Mouse (Mus musculus) neural tube, embryonic 13.5 days (tissue): ENCODE measurements around the gene Vpreb3. TPM values are rescaled to one million over a fixed set of nuclear protein-coding genes. Genes with fewer than 3 reads are reported as not detected.
"Not testable (repeated sequence)": the region's sequence is repeated elsewhere in the genome, so short reads cannot be mapped to it uniquely, and the experiment has no call there.

Source experiments
- ATAC-seq: fragments of 200-750 bp; cut with Nextera tagmentation; 2 replicates; pipeline ENCODE4 v1.8.0; 2017; ENCODE audit warnings: low read depth, mild to moderate bottlenecking, moderate TSS enrichment, moderate library complexity
- H3K27ac ChIP-seq: fragments of 300-500 bp; sonication (generic); replicated peaks from 2 replicates; pipeline ENCODE4 v1.5.1; 2015; ENCODE audit warnings: moderate library complexity, mild to moderate bottlenecking, inconsistent platforms
- H3K27me3 ChIP-seq: fragments of 300-500 bp; sonication (generic); 2 replicates; pipeline ENCODE4 v1.6.1; 2015; ENCODE audit warnings: mild to moderate bottlenecking, inconsistent platforms
- H3K36me3 ChIP-seq: fragments of 300-500 bp; sonication (generic); 2 replicates; pipeline ENCODE4 v1.6.1; 2015; ENCODE audit warnings: mild to moderate bottlenecking, inconsistent platforms
- H3K4me1 ChIP-seq: fragments of 300-500 bp; sonication (generic); replicated peaks from 2 replicates; pipeline ENCODE4 v1.6.1; 2015; ENCODE audit warnings: inconsistent platforms
- H3K4me2 ChIP-seq: fragments of 300-500 bp; sonication (generic); 2 replicates; pipeline ENCODE4 v1.6.1; 2015; ENCODE audit warnings: inconsistent platforms, mild to moderate bottlenecking, moderate library complexity
- H3K4me3 ChIP-seq: fragments of 300-500 bp; sonication (generic); 2 replicates; pipeline ENCODE4 v1.5.1; 2015; ENCODE audit warnings: mild to moderate bottlenecking, inconsistent platforms
- H3K9ac ChIP-seq: fragments of 300-500 bp; sonication (generic); 2 replicates; pipeline ENCODE4 v1.6.1; 2015; ENCODE audit warnings: moderate library complexity, mild to moderate bottlenecking, inconsistent platforms
- H3K9me3 ChIP-seq: fragments of 300-500 bp; sonication (generic); 2 replicates; pipeline ENCODE4 v1.6.1; 2016; ENCODE audit warnings: inconsistent platforms
- WGBS: fragments of 180-500 bp; shearing (Covaris S2); methylation state at CpG from one replicate; pipeline ENCODE4 v1.1.7; 2015; 5-methylcytosine and 5-hydroxymethylcytosine counted together
- polyA plus RNA-seq: library from polyadenylated mRNA; unstranded; fragments of >200 nt; fragmentation: Nextera tagmentation; extraction: Ambion mirVana; gene quantifications from 2 replicates; pipeline ENCODE4 v1.2.1, GENCODE M21; 2015

Gene Vpreb3
- polyA plus RNA-seq, 1 experiment from 2014 or later = 1.2 TPM

GRCm38 (mm10) chr10:75993616-75994240, 50.9 kb downstream of the Vpreb3 start:
- Histone ChIP-seq H3K4me2 (no peak overlapping the region), H3K4me1 (no peaks in the 10 kb centered on the region), H3K9me3 (no peaks in the 10 kb centered on the region), H3K27ac (no peak overlapping the region), H3K4me3 (no peak overlapping the region), H3K9ac (no peak overlapping the region), H3K36me3 (no peaks in the 10 kb centered on the region), H3K27me3 (no peaks in the 10 kb centered on the region)
- no peak for ATAC-seq
- WGBS = 88% methylated on average over 15 of the region's 15 CpGs

- not testable (repeated sequence) for H3K9me3 ChIP-seq
Observed at GRCm38 (mm10) chr10:75994531-75995210, 51.8 kb downstream of the Vpreb3 start.

GRCm38 (mm10) chr10:75995463-75995862, 52.6 kb downstream of the Vpreb3 start:
- Histone ChIP-seq H3K4me3 (no peak overlapping the region), H3K4me2 (no peak overlapping the region), H3K9me3 (no peaks in the 10 kb centered on the region), H3K27ac (no peak overlapping the region), H3K9ac (no peak overlapping the region), H3K27me3 (no peaks in the 10 kb centered on the region), H3K4me1 (no peaks in the 10 kb centered on the region), H3K36me3 (no peaks in the 10 kb centered on the region)
- 90% methylated on average over 11 of the region's 11 CpGs for WGBS
- no peak for ATAC-seq

More at GRCm38 (mm10) chr10:75994531-75995210, 51.8 kb downstream of the Vpreb3 start:
- not testable (repeated sequence) for H3K27ac ChIP-seq, H3K4me3 ChIP-seq, H3K27me3 ChIP-seq, H3K4me1 ChIP-seq, H3K9ac ChIP-seq, H3K36me3 ChIP-seq, ATAC-seq, H3K4me2 ChIP-seq
- 82% methylated on average over 13 of the region's 13 CpGs for WGBS

- ATAC-seq = no peak
- H3K9me3 ChIP-seq = no peaks in the 10 kb centered on the region
- no peaks in the 10 kb centered on the region for H3K27me3 ChIP-seq
- no peak overlapping the region for H3K4me3 ChIP-seq
- WGBS = 58% methylated on average over 3 of the region's 3 CpGs
- H3K4me1 ChIP-seq = peaks cover 3% of the 10 kb centered on the region
- no peak overlapping the region for H3K27ac ChIP-seq
- no peaks in the 10 kb centered on the region for H3K36me3 ChIP-seq
- H3K9ac ChIP-seq = no peak overlapping the region
- no peak overlapping the region for H3K4me2 ChIP-seq
Observed at GRCm38 (mm10) chr10:75996315-75996714, 53.5 kb downstream of the Vpreb3 start.

Other genes starting within 250 kb of the Vpreb3 start
- gene Cabin1, start 178.7 kb upstream of the Vpreb3 start, polyA plus RNA-seq = 31.7 and 31.9 TPM in 2 replicates
- 101 and 105 TPM in 2 replicates for gene Ddt, start 169.6 kb upstream of the Vpreb3 start, polyA plus RNA-seq
- not detected in 2 replicates for gene Gm20441, start 162.1 kb upstream of the Vpreb3 start, polyA plus RNA-seq
- 0.96 and 1.3 TPM in 2 replicates for gene Gstt3, start 161.6 kb upstream of the Vpreb3 start, polyA plus RNA-seq
- 5.6 and 6.0 TPM in 2 replicates for gene Gstt1, start 144.5 kb upstream of the Vpreb3 start, polyA plus RNA-seq
- gene Gstt4, start 120.5 kb upstream of the Vpreb3 start, polyA plus RNA-seq = not detected in 2 replicates
- 5.8 and 8.0 TPM in 2 replicates for gene Gstt2, start 105.6 kb upstream of the Vpreb3 start, polyA plus RNA-seq
- gene Mif, start 82.8 kb upstream of the Vpreb3 start, polyA plus RNA-seq = 1,679 and 1,725 TPM in 2 replicates
- gene Derl3, start 49.6 kb upstream of the Vpreb3 start, polyA plus RNA-seq = 2.1 and 2.9 TPM in 2 replicates
- 279 and 287 TPM in 2 replicates for gene Smarcb1, start 21.4 kb upstream of the Vpreb3 start, polyA plus RNA-seq
- 46.4 and 54.4 TPM in 2 replicates for gene Chchd10, start 9.9 kb upstream of the Vpreb3 start, polyA plus RNA-seq
- 39.0 and 40.4 TPM in 2 replicates for gene Mmp11, start 6.6 kb upstream of the Vpreb3 start, polyA plus RNA-seq
- 1.4 and 3.0 TPM in 2 replicates for gene Gm867, start 2.4 kb upstream of the Vpreb3 start, polyA plus RNA-seq
- gene Gm5134, start 11.5 kb downstream of the Vpreb3 start, polyA plus RNA-seq = not detected in 2 replicates
- gene Zfp280b, start 89.6 kb downstream of the Vpreb3 start, polyA plus RNA-seq = 12.0 and 12.4 TPM in 2 replicates
- gene Slc5a4b, start 167.9 kb downstream of the Vpreb3 start, polyA plus RNA-seq = not detected in 2 replicates
- not detected in 2 replicates for gene Slc5a4a, start 204.4 kb downstream of the Vpreb3 start, polyA plus RNA-seq